Mouse (Mus musculus): ENCODE measurements around the gene Cfap61.
"Not testable (repeated sequence)": the region's sequence is repeated elsewhere in the genome, so short reads cannot be mapped to it uniquely, and the experiment has no call there.

Gene Cfap61

GRCm38 (mm10) chr2:145934339-145935231 is at the start of gene Cfap61, which contains the start of gene Crnkl1:
Gene Cfap61 (plus strand): TSS chr2:145934784.
Gene Crnkl1 (minus strand): TSS chr2:145935014.
- peak; percentile 85 to 91 for DNase-seq (ENCODE audit: low spot score in 2 of 2)

GRCm38 (mm10) chr2:145884913-145885785 is 49.4 kb upstream of the Cfap61 start:
- no peak for DNase-seq (ENCODE audit: low spot score in 2 of 2)

GRCm38 (mm10) chr2:145887937-145888765 is 46.4 kb upstream of the Cfap61 start:
- DNase-seq (ENCODE audit: low spot score in 2 of 2) = peak in 1 of 2 experiments; percentile 38

- no peak for DNase-seq (ENCODE audit: low spot score in 2 of 2)
Measured at GRCm38 (mm10) chr2:145888766-145889480, 45.7 kb upstream of the Cfap61 start.

GRCm38 (mm10) chr2:145890571-145890970 is 44.0 kb upstream of the Cfap61 start:
- DNase-seq (ENCODE audit: low spot score in 2 of 2) = no peak

- DNase-seq (ENCODE audit: low spot score in 2 of 2) = no peak
Measured at GRCm38 (mm10) chr2:145893756-145894155, 40.8 kb upstream of the Cfap61 start.

GRCm38 (mm10) chr2:145898106-145898505 is 36.5 kb upstream of the Cfap61 start:
- DNase-seq (ENCODE audit: low spot score in 2 of 2) = no peak

- not testable (repeated sequence) for DNase-seq (ENCODE audit: low spot score in 2 of 2)
Measured at GRCm38 (mm10) chr2:145900318-145900717, 34.3 kb upstream of the Cfap61 start.

- DNase-seq (ENCODE audit: low spot score in 2 of 2) = no peak
Measured at GRCm38 (mm10) chr2:145901861-145902260, 32.7 kb upstream of the Cfap61 start, which contains the start of gene Naa20. Gene Naa20 (plus strand): TSS chr2:145902099.

GRCm38 (mm10) chr2:145903061-145903901 is 31.3 kb upstream of the Cfap61 start:
- peak; percentile 86 to 91 for DNase-seq (ENCODE audit: low spot score in 2 of 2)

GRCm38 (mm10) chr2:145903983-145904616 is 30.5 kb upstream of the Cfap61 start:
- no peak for DNase-seq (ENCODE audit: low spot score in 2 of 2)

- no peak for DNase-seq (ENCODE audit: low spot score in 2 of 2)
Measured at GRCm38 (mm10) chr2:145905156-145905555, 29.4 kb upstream of the Cfap61 start.

GRCm38 (mm10) chr2:145905884-145906283 is 28.7 kb upstream of the Cfap61 start:
- not testable (repeated sequence) for DNase-seq (ENCODE audit: low spot score in 2 of 2)

GRCm38 (mm10) chr2:145920941-145921650 is 13.5 kb upstream of the Cfap61 start:
- DNase-seq (ENCODE audit: low spot score in 2 of 2) = no peak

GRCm38 (mm10) chr2:145936975-145937374 is 2.4 kb downstream of the Cfap61 start:
- no peak for DNase-seq (ENCODE audit: low spot score in 2 of 2)

- no peak for DNase-seq (ENCODE audit: low spot score in 2 of 2)
Measured at GRCm38 (mm10) chr2:145941403-145941802, 6.8 kb downstream of the Cfap61 start.

- DNase-seq (ENCODE audit: low spot score in 2 of 2) = no peak
Measured at GRCm38 (mm10) chr2:145944286-145944685, 9.7 kb downstream of the Cfap61 start.

- no peak for DNase-seq (ENCODE audit: low spot score in 2 of 2)
Measured at GRCm38 (mm10) chr2:145948402-145948954, 13.9 kb downstream of the Cfap61 start.

Measured in urinary bladder, postnatal 4 days (tissue).